Mouse (Mus musculus) left cerebral cortex, postnatal 14 days (tissue): ENCODE measurements around the gene Emsy. TPM values are rescaled to one million over a fixed set of nuclear protein-coding genes. Genes with fewer than 3 reads are reported as not detected.

Source experiments
- DNase-seq, 2 experiments: peaks; one replicate each; pipeline ENCODE4 v3.0.0; 2021 to 2022; ENCODE audit warnings: low spot score in 2 of 2, mixed read lengths in 1 of 2
- intact Hi-C: fragments of 180-260 bp; cut with DNase I; formaldehyde crosslinking; loops from one replicate; pipeline ENCODE4 v1.15.1; 2025
- total RNA-seq, 2 experiments: library from RNA; stranded (reverse); gene quantifications; 2 replicates each; pipeline ENCODE4 v1.2.3; 2021

The Emsy gene
- total RNA-seq, 2 experiments from 2014 or later, result 55.0 to 61.1 TPM

- intact Hi-C loops, result loop anchor here (1.0 to 10.0 kb wide), 2 partner anchors 108 to 234 kb away; no protein-coding TSS in a partner anchor
- no peak for DNase-seq
These were observed 67.6 kb downstream of the Emsy start for GRCm38 (mm10) chr7:98589028-98589427.

GRCm38 (mm10) chr7:98586313-98586712, 70.3 kb downstream of the Emsy start:
- no peak for DNase-seq
- intact Hi-C loops, result loop anchor here (10.0 kb wide), 1 partner anchor 232 kb away; no protein-coding TSS in a partner anchor

- DNase-seq, result no peak
- intact Hi-C loops, result loop anchor here (10.0 kb wide), 1 partner anchor 230 kb away; no protein-coding TSS in a partner anchor
These were observed 72.0 kb downstream of the Emsy start for GRCm38 (mm10) chr7:98584555-98584954.

GRCm38 (mm10) chr7:98581266-98581665, 75.3 kb downstream of the Emsy start:
- DNase-seq, result no peak
- intact Hi-C loops, result loop anchor here (10.0 kb wide), 1 partner anchor 226 kb away; no protein-coding TSS in a partner anchor

GRCm38 (mm10) chr7:98580441-98580840, 76.1 kb downstream of the Emsy start:
- DNase-seq, result no peak
- intact Hi-C loops, result loop anchor here (10.0 kb wide), 1 partner anchor 226 kb away; no protein-coding TSS in a partner anchor

GRCm38 (mm10) chr7:98579731-98580130, 76.9 kb downstream of the Emsy start:
- DNase-seq, result no peak
- intact Hi-C loops, result loop anchor here (10.0 kb wide), 1 partner anchor 225 kb away; no protein-coding TSS in a partner anchor

- DNase-seq, result no peak
- intact Hi-C loops, result no loop called here
These were observed 79.1 kb downstream of the Emsy start for GRCm38 (mm10) chr7:98577461-98577860.

- no peak for DNase-seq
- intact Hi-C loops, result no loop called here
These were observed 80.8 kb downstream of the Emsy start for GRCm38 (mm10) chr7:98575651-98576239.

- intact Hi-C loops, result no loop called here
- no peak for DNase-seq
These were observed 81.8 kb downstream of the Emsy start for GRCm38 (mm10) chr7:98574771-98575191.

- intact Hi-C loops, result no loop called here
- no peak for DNase-seq
These were observed 82.3 kb downstream of the Emsy start for GRCm38 (mm10) chr7:98574271-98574670.

GRCm38 (mm10) chr7:98573231-98573781, 83.3 kb downstream of the Emsy start:
- peak; percentile 53 to 67 for DNase-seq
- intact Hi-C loops, result no loop called here

GRCm38 (mm10) chr7:98572223-98572868, 84.2 kb downstream of the Emsy start:
- no peak for DNase-seq
- intact Hi-C loops, result no loop called here

GRCm38 (mm10) chr7:98570824-98571505, 85.6 kb downstream of the Emsy start:
- DNase-seq, result no peak
- intact Hi-C loops, result no loop called here

- intact Hi-C loops, result no loop called here
- no peak for DNase-seq
These were observed 89.5 kb downstream of the Emsy start for GRCm38 (mm10) chr7:98567056-98567455.

GRCm38 (mm10) chr7:98564607-98565364, 91.8 kb downstream of the Emsy start:
- intact Hi-C loops, result no loop called here
- DNase-seq, result no peak

GRCm38 (mm10) chr7:98563991-98564390, 92.6 kb downstream of the Emsy start:
- intact Hi-C loops, result no loop called here
- DNase-seq, result no peak

- intact Hi-C loops, result no loop called here
- no peak for DNase-seq
These were observed 93.6 kb downstream of the Emsy start for GRCm38 (mm10) chr7:98562966-98563365.

- no peak for DNase-seq
- intact Hi-C loops, result no loop called here
These were observed 94.4 kb downstream of the Emsy start for GRCm38 (mm10) chr7:98562186-98562585.

GRCm38 (mm10) chr7:98561556-98562164, 94.9 kb downstream of the Emsy start:
- no peak for DNase-seq
- intact Hi-C loops, result no loop called here
